Mouse (Mus musculus): ENCODE results near the gene Gm906.
"Not testable (repeated sequence)": the region's sequence is repeated elsewhere in the genome, so short reads cannot be mapped to it uniquely, and the experiment has no call there.

Gene Gm906

GRCm38 (mm10) chr13:50250208-50250607 is at the start of gene Gm906:
Gene Gm906 (minus strand): TSS chr13:50250308.
- not testable (repeated sequence) for DNase-seq

- not testable (repeated sequence) for DNase-seq
These were observed 33.2 kb upstream of the Gm906 start for GRCm38 (mm10) chr13:50283308-50283707.

GRCm38 (mm10) chr13:50236487-50236886 is 13.6 kb downstream of the Gm906 start:
- DNase-seq, result no peak

GRCm38 (mm10) chr13:50211842-50212241 is 38.3 kb downstream of the Gm906 start:
- DNase-seq, result peak; percentile 24

GRCm38 (mm10) chr13:50210191-50210590 is 39.9 kb downstream of the Gm906 start:
- DNase-seq, result not testable (repeated sequence)

GRCm38 (mm10) chr13:50209651-50210050 is 40.5 kb downstream of the Gm906 start:
- DNase-seq, result not testable (repeated sequence)

GRCm38 (mm10) chr13:50207966-50208365 is 42.1 kb downstream of the Gm906 start:
- no peak for DNase-seq

- not testable (repeated sequence) for DNase-seq
These were observed 53.3 kb downstream of the Gm906 start for GRCm38 (mm10) chr13:50196831-50197230.
